Mouse (Mus musculus) erythroid progenitor cell, adult 5-6 weeks (primary cell): Measurements from ENCODE around the gene Lmbr1. TPM values are rescaled to one million over a fixed set of nuclear protein-coding genes. Genes with fewer than 3 reads are reported as not detected.

Experiments
- total RNA-seq, 2 experiments: library from RNA; stranded (forward) in 1 of 2; stranded (reverse) in 1 of 2; fragments of 150-400 nt in 1 of 2; fragments of 186-747, 209-891 nt in 1 of 2; gene quantifications; 2 replicates each; pipeline versions ENCODE4 v1.2.3 to v1.2.4; 2015 to 2017; ENCODE audit warnings: low replicate concordance in 2 of 2

Lmbr1 gene
- total RNA-seq, 2 experiments from 2014 or later = 0.42 to 2.0 TPM

Other genes starting within 250 kb of the Lmbr1 start
- not detected in 2 replicates for gene Rnf32, start 182.4 kb downstream of the Lmbr1 start, total RNA-seq (2015; ENCODE audit: low replicate concordance)
- not detected in 2 replicates for gene Rnf32, start 182.4 kb downstream of the Lmbr1 start, total RNA-seq (2017; ENCODE audit: low replicate concordance)
- gene Nom1, start 56.3 kb upstream of the Lmbr1 start, total RNA-seq (2015; ENCODE audit: low replicate concordance) = 1.4 and 3.8 TPM in 2 replicates
- 2.2 and 4.9 TPM in 2 replicates for gene Nom1, start 56.3 kb upstream of the Lmbr1 start, total RNA-seq (2017; ENCODE audit: low replicate concordance)
- not detected in 2 replicates for gene Mnx1, start 100.1 kb upstream of the Lmbr1 start, total RNA-seq (2015; ENCODE audit: low replicate concordance)
- not detected in 2 replicates for gene Mnx1, start 100.1 kb upstream of the Lmbr1 start, total RNA-seq (2017; ENCODE audit: low replicate concordance)
- 23.8 and 41.1 TPM in 2 replicates for gene Ube3c, start 190.9 kb upstream of the Lmbr1 start, total RNA-seq (2015; ENCODE audit: low replicate concordance)
- gene Ube3c, start 190.9 kb upstream of the Lmbr1 start, total RNA-seq (2017; ENCODE audit: low replicate concordance) = 46.2 and 49.9 TPM in 2 replicates